Mouse (Mus musculus) hindbrain, embryonic 14.5 days (tissue): ENCODE results near the gene Sod1. TPM values are rescaled to one million over a fixed set of nuclear protein-coding genes. Genes with fewer than 3 reads are reported as not detected.

ENCODE experiments used
- ATAC-seq: fragments of 200-750 bp; cut with Nextera tagmentation; 2 replicates; pipeline ENCODE4 v1.8.0; 2017; ENCODE audit warnings: moderate number of reproducible peaks, mild to moderate bottlenecking, moderate TSS enrichment, moderate library complexity; ENCODE audit not compliant: low FRiP score
- DNase-seq: peaks from one replicate; pipeline ENCODE4 v3.0.0-alpha.2; 2015; ENCODE audit warnings: low spot score
- H3K27ac ChIP-seq: fragments of 300-500 bp; sonication (generic); 2 replicates; pipeline ENCODE4 v1.5.1; 2014; ENCODE audit warnings: mild to moderate bottlenecking, moderate library complexity
- H3K27me3 ChIP-seq: fragments of 300-500 bp; sonication (generic); 2 replicates; pipeline ENCODE4 v1.6.1; 2014; ENCODE audit warnings: mild to moderate bottlenecking, low read length, mixed read lengths; ENCODE audit not compliant: control insufficient read depth, insufficient read depth
- H3K36me3 ChIP-seq: fragments of 300-500 bp; sonication (generic); replicated peaks from 2 replicates; pipeline ENCODE4 v1.6.1; 2014; ENCODE audit not compliant: control insufficient read depth, insufficient read depth
- H3K4me1 ChIP-seq: fragments of 300-500 bp; sonication (generic); replicated peaks from 2 replicates; pipeline ENCODE4 v1.6.1; 2014; ENCODE audit warnings: antibody characterized with exemption, low read length, mixed read lengths; ENCODE audit not compliant: control insufficient read depth, insufficient read depth
- H3K4me2 ChIP-seq: fragments of 300-500 bp; sonication (generic); replicated peaks from 2 replicates; pipeline ENCODE4 v1.6.1; 2014; ENCODE audit warnings: mild to moderate bottlenecking, moderate library complexity
- H3K4me3 ChIP-seq: fragments of 300-500 bp; sonication (generic); replicated peaks from 2 replicates; pipeline ENCODE4 v1.5.1; 2014; ENCODE audit warnings: mild to moderate bottlenecking, low read length
- H3K9ac ChIP-seq: fragments of 300-500 bp; sonication (generic); 2 replicates; pipeline ENCODE4 v1.6.1; 2014
- H3K9me3 ChIP-seq: fragments of 300-500 bp; sonication (generic); 2 replicates; pipeline ENCODE4 v1.6.1; 2016; ENCODE audit warnings: low read length; ENCODE audit not compliant: control insufficient read depth
- WGBS: fragments of 180-500 bp; shearing (Covaris S2); extraction: QIAGEN DNeasy Blood & Tissue Kit; methylation state at CpG from one replicate; pipeline ENCODE4 v1.1.7; 2014; 5-methylcytosine and 5-hydroxymethylcytosine counted together
- polyA plus RNA-seq: library from polyadenylated mRNA; unstranded; fragments of >200 nt; fragmentation: Nextera tagmentation; extraction: Ambion mirVana; gene quantifications from 2 replicates; pipeline ENCODE4 v1.2.1, GENCODE M21; 2014

Sod1 gene
- polyA plus RNA-seq: 980 and 1,077 TPM in 2 replicates

DNA sequence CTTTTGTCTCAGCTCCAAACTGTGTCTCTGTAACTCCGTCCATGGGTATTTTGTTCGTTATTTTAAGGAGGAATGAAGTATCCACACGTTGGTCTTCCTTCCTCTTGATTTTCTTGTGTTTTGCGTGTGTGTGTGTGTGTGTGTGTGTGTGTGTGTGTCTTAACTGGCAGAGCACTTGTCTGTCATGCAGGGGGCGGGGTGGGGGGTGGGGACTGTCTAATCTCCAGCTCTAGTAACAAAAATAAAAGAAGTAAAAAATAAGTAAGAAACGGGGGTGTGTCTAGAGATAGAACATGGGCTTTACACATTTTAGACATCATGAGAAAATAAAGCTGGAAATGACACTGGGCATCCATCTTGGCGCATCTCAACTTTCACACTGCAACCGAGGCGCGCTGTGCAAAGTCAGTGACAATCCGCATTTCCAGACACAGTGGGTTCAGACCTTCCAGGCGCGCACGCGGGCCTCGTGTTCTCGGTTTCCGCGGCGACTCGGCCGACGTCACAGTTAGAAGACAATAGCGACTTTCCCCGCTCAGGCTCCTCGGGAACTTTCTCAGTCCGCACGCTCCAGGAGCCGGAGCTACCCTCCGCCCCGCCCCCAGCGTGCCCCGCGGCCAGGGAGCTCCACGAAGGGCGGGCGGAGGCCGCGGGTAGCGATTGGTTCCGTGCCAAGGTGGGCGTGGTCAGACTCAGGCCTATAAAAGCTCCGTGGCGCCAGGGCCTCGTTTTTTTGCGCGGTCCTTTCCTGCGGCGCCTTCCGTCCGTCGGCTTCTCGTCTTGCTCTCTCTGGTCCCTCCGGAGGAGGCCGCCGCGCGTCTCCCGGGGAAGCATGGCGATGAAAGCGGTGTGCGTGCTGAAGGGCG lies at the start of gene Sod1:
Gene Sod1, plus strand, starts transcription at position 729 of the 866 bp plus-strand sequence.
- DNase-seq: peak; percentile 98
- WGBS: 2% methylated on average over 62 of the region's 63 CpGs
- H3K4me2 ChIP-seq: peak within 1 kb of the TSS; percentile 91

DNA sequence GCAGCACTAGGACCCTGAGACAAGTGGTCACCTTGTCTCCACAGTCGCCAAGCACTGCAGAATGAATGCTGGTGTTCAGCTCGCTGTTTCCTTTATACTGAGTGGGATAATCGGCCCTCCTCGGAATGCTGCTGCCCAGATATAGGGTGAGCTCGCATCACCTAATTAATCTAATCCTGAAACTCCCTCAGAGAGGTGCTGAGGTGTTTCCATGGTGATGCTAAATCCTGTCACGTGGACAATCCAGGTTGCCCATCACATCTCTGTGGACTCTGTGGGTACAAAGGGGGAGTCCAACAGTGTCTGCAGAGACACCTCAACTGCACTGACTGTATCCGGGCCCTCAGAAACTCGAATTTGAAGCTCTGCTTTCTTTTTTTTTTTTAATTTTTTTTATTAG lies 49.1 kb upstream of the Sod1 start:
- Histone ChIP-seq H3K4me1 (0 out of 2 replicates have a peak, but pooled peaks cover 9% of the 10 kb centered on the region), H3K9ac (no peak overlapping the region), H3K4me2 (no peak overlapping the region), H3K36me3 (no peaks in the 10 kb centered on the region), H3K27ac (no peak overlapping the region), H3K9me3 (no peaks in the 10 kb centered on the region), H3K27me3 (no peaks in the 10 kb centered on the region), H3K4me3 (no peak overlapping the region)
- ATAC-seq (peak; percentile 69; the same call in 1 of the 2 replicates), DNase-seq (no peak)
- 41% methylated on average over 8 of the region's 8 CpGs for WGBS

More for the DNA sequence above, at the start of gene Sod1:
- H3K4me3 ChIP-seq: peak within 1 kb of the TSS; percentile 90
- H3K36me3 ChIP-seq: peaks cover 15% of the 10 kb centered on the region
- peak within 1 kb of the TSS; percentile 89 for H3K9ac ChIP-seq
- peak; percentile 93 for ATAC-seq
- H3K4me1 ChIP-seq: peaks cover 17% of the 10 kb centered on the region
- peak within 1 kb of the TSS; percentile 86 for H3K27ac ChIP-seq
- H3K27me3 ChIP-seq: no peaks in the 10 kb centered on the region
- no peaks in the 10 kb centered on the region for H3K9me3 ChIP-seq

DNA sequence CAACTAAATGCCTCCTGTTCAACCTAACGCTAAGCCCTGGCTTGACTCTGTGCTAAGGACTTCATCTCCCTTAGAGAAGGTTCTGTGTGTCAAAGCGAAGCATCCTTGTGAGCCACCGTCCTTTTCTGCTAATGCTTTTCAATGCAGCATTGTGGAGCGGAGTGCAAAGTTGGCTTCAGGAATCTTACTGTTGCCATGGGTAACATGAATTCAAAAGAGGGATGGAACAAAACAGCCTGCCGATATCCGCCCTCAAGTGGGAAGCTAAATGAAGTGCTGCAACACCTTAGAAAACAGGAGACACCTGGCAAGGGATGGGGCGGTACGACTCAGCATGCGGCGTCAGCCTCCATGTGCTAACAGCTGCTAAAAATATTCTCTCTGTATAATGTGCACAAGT lies 44.1 kb upstream of the Sod1 start:
- peak; percentile 60; the same call in 1 of the 2 replicates for ATAC-seq
- no peak overlapping the region for H3K27ac ChIP-seq

DNA sequence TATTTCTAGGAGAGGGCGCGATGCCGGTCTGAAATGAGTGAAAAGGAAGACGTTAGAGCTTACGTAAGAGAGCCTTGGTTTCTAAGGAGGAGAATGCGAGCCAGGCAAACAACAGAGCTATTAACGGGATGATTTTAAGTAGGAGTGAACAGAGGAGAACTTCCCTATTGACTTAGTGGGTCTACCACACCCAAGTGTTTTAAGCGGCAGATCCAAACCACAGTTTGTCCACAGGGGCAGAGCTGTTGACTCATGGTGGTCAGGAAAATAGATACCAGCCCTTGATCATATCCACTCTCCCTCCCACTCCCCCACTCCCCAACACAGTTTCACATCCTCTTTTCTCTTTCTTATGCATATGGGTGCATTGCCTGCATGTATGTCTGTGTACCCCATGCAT lies 43.1 kb upstream of the Sod1 start:
- ATAC-seq: no peak
- no peaks in the 10 kb centered on the region for H3K27me3 ChIP-seq
- no peaks in the 10 kb centered on the region for H3K9me3 ChIP-seq
- H3K4me1 ChIP-seq: 0 out of 2 replicates have a peak, but pooled peaks cover 10% of the 10 kb centered on the region
- H3K9ac ChIP-seq: no peak overlapping the region
- WGBS: 87% methylated on average over 8 of the region's 8 CpGs
- H3K27ac ChIP-seq: no peak overlapping the region
- no peak for DNase-seq
- no peaks in the 10 kb centered on the region for H3K36me3 ChIP-seq
- no peak overlapping the region for H3K4me2 ChIP-seq
- no peak overlapping the region for H3K4me3 ChIP-seq

More for the DNA sequence above, 44.1 kb upstream of the Sod1 start:
- WGBS: 25% methylated on average over 10 of the region's 10 CpGs
- Histone ChIP-seq H3K36me3 (no peaks in the 10 kb centered on the region), H3K9me3 (no peaks in the 10 kb centered on the region), H3K9ac (no peak overlapping the region), H3K4me1 (0 out of 2 replicates have a peak, but pooled peaks cover 10% of the 10 kb centered on the region), H3K4me2 (peak overlapping the region; percentile 24), H3K4me3 (no peak overlapping the region), H3K27me3 (no peaks in the 10 kb centered on the region)
- DNase-seq: peak; percentile 55

DNA sequence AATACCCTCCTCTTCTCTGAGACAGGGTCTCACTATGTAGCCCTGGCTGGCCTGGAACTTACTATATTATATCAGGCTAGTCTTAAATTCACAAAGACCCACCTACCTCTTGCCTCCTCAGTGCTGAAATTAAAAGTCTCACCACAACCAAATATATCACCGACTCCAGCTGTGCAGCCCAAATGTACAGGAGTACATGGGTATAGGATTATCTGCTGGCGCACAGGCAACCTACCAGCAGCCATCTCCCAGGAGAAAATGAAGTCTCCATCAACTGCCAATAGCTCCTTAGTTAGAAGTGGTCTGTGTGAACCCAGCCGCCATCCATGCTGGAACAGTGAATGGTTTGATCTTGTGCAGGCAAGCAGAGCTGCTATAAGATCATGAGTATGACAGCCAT lies 42.1 kb upstream of the Sod1 start:
- H3K4me1 ChIP-seq: 0 out of 2 replicates have a peak, but pooled peaks cover 10% of the 10 kb centered on the region
- no peaks in the 10 kb centered on the region for H3K36me3 ChIP-seq
- no peak overlapping the region for H3K27ac ChIP-seq
- H3K9me3 ChIP-seq: no peaks in the 10 kb centered on the region
- 96% methylated on average over 3 of the region's 3 CpGs for WGBS
- DNase-seq (no peak), ATAC-seq (no peak)
- no peak overlapping the region for H3K4me2 ChIP-seq
- H3K9ac ChIP-seq: no peak overlapping the region
- H3K4me3 ChIP-seq: no peak overlapping the region
- H3K27me3 ChIP-seq: no peaks in the 10 kb centered on the region

DNA sequence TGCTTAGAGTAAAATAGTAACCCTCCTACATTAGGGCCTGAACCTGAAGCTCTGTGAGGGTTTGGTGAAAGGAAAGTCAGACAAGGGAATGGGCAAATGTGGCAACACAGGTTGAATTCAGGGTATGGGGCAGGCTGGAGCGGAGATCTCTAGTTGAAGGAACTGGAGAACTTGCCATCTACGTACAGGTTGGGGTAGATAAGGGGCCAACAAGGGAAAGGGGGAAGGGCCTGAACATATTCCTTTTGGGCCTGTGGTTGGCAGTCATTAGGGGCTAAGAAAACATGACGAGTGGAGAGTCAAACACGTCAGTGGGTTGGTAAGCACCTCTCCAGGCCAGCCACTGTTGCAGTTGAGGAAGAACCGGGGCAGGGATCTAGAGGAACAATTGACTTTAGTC lies 40.7 kb upstream of the Sod1 start:
- no peak overlapping the region for H3K9ac ChIP-seq
- H3K4me1 ChIP-seq: 0 out of 2 replicates have a peak, but pooled peaks cover 10% of the 10 kb centered on the region
- no peaks in the 10 kb centered on the region for H3K27me3 ChIP-seq
- ATAC-seq (no peak), DNase-seq (no peak)
- no peaks in the 10 kb centered on the region for H3K9me3 ChIP-seq
- no peak overlapping the region for H3K4me2 ChIP-seq
- H3K4me3 ChIP-seq: no peak overlapping the region
- 86% methylated on average over 5 of the region's 5 CpGs for WGBS
- no peaks in the 10 kb centered on the region for H3K36me3 ChIP-seq
- no peak overlapping the region for H3K27ac ChIP-seq

DNA sequence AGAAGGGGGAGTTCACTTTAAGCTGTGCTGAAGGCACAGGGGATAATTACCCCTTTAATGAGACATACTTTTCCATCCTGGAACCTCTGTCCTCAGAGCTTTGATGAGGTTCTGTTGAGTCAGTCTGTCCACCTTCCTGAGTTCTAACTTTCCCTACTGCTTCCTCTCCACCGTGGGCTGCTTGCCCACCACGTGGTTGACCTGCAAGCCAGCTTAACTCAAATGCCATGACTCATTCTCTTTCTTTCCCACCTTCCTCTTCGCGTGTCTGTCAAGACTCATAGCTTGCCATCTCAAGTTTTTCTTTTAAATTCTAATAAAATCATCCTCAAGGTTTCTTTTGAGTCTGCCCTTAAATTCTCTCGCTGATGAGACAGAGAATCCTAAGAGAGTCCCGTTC lies 39.6 kb upstream of the Sod1 start:
- Histone ChIP-seq H3K4me3 (no peak overlapping the region), H3K9ac (no peak overlapping the region), H3K4me2 (no peak overlapping the region), H3K27me3 (no peaks in the 10 kb centered on the region), H3K9me3 (no peaks in the 10 kb centered on the region), H3K4me1 (0 out of 2 replicates have a peak, but pooled peaks cover 9% of the 10 kb centered on the region), H3K27ac (no peak overlapping the region), H3K36me3 (no peaks in the 10 kb centered on the region)
- ATAC-seq (no peak), DNase-seq (no peak)
- 83% methylated on average over 6 of the region's 6 CpGs for WGBS

DNA sequence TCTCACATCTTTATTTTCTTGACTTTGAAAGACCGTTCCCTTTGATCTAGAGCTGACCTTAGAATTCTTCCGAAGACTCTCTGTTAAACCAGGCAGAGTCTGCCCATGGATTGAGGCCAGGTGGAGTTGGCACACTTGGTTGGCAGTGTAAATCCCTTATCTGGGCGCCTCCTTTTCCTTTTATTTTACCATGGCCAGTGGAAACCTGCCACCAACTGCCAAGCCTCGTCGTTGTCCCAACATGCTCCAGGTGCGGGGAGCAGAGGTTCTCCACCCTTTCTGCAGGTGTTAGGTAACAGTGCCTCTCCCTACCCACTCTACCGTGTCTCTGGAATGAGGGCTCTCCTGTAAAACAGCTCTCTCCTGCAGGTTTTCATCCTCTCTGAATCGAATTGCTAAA lies 38.9 kb upstream of the Sod1 start:
- H3K27ac ChIP-seq: no peak overlapping the region
- H3K36me3 ChIP-seq: no peaks in the 10 kb centered on the region
- H3K9ac ChIP-seq: no peak overlapping the region
- DNase-seq (no peak), ATAC-seq (no peak)
- 89% methylated on average over 8 of the region's 8 CpGs for WGBS
- no peaks in the 10 kb centered on the region for H3K27me3 ChIP-seq
- H3K4me2 ChIP-seq: no peak overlapping the region
- H3K9me3 ChIP-seq: no peaks in the 10 kb centered on the region
- H3K4me3 ChIP-seq: no peak overlapping the region
- H3K4me1 ChIP-seq: 0 out of 2 replicates have a peak, but pooled peaks cover 2% of the 10 kb centered on the region

DNA sequence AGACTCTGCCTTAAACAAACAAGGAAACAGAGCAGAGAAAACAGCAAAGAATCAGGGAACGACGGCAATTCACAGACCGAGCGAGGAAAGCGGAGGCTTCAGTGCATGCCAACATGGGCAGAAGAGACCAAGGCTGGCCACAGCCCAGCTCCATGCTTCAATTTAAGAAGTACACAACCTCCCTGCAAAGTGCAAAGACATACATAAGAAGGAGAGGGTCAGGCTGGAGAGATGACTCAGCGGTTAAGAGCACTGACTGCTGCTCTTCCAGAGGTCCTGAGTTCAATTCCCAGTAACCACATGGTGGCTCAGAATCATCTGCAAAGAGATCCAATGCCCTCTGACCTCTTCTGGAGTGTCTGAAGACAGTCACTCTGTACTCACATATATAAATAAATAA lies 36.4 kb upstream of the Sod1 start:
- Histone ChIP-seq H3K27me3 (no peaks in the 10 kb centered on the region), H3K4me2 (no peak overlapping the region), H3K4me1 (no peaks in the 10 kb centered on the region), H3K27ac (no peak overlapping the region), H3K36me3 (no peaks in the 10 kb centered on the region), H3K9me3 (no peaks in the 10 kb centered on the region), H3K4me3 (no peak overlapping the region), H3K9ac (no peak overlapping the region)
- DNase-seq: no peak
- WGBS: 79% methylated on average over 6 of the region's 6 CpGs
- no peak for ATAC-seq
